Mouse (Mus musculus) layer of hippocampus, adult 18-20 months (tissue): ENCODE measurements around the gene 9330182L06Rik. TPM values are rescaled to one million over a fixed set of nuclear protein-coding genes. Genes with fewer than 3 reads are reported as not detected.

Experiments
- DNase-seq, 2 experiments: peaks; one replicate each; pipeline ENCODE4 v3.0.0; 2022; ENCODE audit warnings: low spot score in 2 of 2
- long read RNA-seq: library from polyadenylated mRNA; stranded (forward); transcript quantifications from one replicate; pipeline ENCODE4 v2.0.0, GENCODE M21; 2021
- total RNA-seq, 2 experiments: library from RNA; stranded (reverse); gene quantifications; 2 replicates each; pipeline ENCODE4 v1.2.3; 2021

The 9330182L06Rik gene
- 10 to 100 TPM; 19.6 to 21.8 TPM for total RNA-seq
- long read RNA-seq, full-length matches to known transcripts: 13 of 50 reads
- long read RNA-seq, partial matches to known transcripts: 0 of 50 reads
- long read RNA-seq, other reads (novel, unspliced or antisense): 37 of 50 reads

- DNase-seq: peak; percentile 56 to 79
Observed at GRCm38 (mm10) chr5:9265586-9266279, at the start of gene 9330182L06Rik. Gene 9330182L06Rik, plus strand, starts transcription at chr5:9266118.

DNA sequence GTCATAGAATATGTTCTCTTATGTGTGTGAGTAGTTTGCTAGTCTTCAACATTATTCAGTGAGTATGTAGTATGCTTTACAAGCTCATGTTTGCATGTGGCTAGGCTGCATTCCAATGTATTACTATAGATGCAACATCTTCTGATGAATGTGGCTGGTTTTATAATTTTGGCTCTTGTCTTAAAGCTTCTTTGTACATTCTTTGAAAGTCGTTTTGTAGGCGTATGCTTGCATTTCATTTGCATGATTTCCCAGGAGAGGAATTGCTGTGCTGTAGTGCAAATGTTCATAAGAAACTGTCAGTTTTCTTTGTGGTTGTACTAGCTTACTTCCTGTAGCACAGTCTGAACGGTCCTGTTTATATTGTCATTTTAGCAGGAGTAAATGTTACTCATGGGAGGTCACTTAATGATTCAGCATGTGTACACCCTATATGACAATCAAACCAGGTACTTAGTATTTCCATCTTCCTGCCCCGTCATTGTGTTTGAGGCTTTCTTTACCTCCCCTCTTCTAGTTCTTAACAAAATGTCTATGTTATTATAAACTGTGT is 38.4 kb upstream of the 9330182L06Rik start:
- DNase-seq: peak in 1 of 2 experiments; percentile 5

GRCm38 (mm10) chr5:9264361-9264760 is 1.6 kb upstream of the 9330182L06Rik start:
- no peak for DNase-seq

DNA sequence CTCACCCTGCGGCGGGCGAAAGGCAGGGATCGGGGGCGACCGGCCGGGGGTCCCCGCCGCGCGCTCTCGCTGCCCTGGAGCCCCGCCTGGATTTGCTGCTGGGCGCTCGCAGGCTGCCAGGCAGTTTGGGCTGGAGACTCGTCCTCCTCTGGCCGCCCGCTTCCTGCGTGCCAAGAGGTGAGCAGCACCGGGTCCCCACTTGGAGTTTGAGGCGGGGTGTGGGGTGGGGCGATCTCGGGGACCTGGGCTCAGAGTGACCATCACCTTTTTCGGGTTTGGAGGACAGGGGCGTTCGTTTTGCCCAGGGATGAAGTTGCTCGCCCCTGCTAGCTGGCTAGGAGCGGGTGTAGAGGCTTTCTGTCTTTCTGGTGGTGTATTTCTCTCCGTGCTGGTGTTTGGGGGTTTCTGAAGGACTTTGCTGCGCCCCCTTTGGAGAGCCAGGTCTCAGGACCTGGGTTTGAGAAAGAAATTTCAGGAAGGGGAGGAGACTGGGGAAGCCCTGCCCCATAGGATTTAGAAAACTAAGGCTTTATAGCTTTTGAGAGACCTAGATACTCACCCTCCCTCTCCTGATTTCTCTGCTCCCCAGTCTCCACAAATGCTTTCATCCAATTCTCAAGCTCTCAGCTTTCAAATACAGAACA is 484 bp downstream of the 9330182L06Rik start:
- DNase-seq: no peak

GRCm38 (mm10) chr5:9269666-9270065 is 3.7 kb downstream of the 9330182L06Rik start:
- no peak for DNase-seq

DNA sequence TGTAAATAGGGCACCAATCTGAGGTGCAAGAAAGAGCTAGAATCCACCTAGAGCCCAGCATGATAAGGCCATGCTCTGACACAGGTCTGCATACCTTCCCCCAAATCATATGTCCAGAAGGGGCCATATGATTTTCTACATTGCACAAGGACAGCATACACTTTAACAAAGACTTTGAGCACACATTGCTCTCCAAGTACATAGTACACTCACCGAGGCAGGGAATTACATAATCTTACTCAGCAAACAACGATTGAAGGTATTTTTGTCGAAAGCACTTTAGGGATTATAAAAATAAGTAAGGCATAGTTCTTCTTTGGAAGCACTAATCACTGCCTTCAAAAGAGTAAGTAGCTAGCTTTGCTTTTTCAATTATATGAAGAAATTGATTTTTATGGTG is 7.1 kb downstream of the 9330182L06Rik start:
- no peak for DNase-seq

- DNase-seq: peak in 1 of 2 experiments; percentile 63
Observed at GRCm38 (mm10) chr5:9295777-9296549, 30.0 kb downstream of the 9330182L06Rik start.

DNA sequence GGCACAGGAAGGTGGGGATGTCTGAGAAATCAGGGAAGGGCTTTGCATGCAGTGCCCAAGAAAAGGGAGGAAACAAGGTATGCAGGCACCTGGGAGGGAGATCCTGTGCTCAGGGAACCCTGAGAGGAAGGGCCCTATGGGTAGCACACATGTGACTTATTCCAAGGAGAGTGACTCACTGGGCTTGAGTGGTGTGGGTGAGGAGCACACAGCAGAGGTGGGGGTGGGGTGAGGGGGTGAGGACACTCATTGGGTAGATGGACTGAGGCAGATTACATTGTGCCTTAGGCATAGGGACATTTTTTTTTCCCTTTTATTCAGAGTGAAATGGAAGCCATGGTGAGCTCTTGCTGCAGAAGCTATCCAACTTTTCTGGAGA is 30.6 kb downstream of the 9330182L06Rik start:
- DNase-seq: no peak

DNA sequence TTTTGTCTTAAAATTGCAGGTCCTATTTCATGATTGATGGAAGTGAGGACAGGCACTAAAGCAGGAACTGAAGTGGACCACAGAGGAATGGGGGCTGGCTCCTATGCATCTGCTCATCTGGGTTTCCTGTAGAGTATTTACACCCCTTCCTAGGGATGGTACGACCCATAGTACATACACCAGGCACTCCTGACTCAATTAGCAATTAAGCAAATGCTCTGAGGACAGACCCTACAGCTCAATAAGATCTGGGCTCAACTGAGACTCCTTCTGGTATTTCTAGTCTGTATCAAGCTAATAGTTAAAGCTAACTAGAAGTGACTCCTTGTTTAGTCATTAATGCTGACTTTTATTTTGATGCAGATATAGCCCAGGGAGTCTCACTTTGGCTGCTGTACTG is 60.9 kb downstream of the 9330182L06Rik start:
- DNase-seq: no peak

DNA sequence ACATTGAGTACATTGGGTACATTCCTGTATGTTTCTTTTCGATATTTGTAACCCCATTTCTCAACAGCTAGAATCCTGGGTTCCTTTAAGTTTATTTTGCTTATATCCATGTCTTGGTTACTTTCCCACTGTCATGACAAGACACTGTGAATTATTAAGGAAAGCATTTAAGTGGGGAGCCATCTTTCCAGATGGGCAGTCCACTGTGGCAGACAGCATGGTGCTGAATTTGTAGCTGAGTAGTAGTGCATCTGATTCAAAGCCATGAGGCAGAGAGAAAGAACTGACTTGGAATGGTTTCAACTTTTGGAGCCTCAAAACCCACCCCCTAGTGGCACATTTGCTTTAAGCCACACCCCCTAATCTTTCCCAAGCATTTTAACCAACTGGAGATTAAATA is 61.6 kb downstream of the 9330182L06Rik start:
- DNase-seq: no peak

DNA sequence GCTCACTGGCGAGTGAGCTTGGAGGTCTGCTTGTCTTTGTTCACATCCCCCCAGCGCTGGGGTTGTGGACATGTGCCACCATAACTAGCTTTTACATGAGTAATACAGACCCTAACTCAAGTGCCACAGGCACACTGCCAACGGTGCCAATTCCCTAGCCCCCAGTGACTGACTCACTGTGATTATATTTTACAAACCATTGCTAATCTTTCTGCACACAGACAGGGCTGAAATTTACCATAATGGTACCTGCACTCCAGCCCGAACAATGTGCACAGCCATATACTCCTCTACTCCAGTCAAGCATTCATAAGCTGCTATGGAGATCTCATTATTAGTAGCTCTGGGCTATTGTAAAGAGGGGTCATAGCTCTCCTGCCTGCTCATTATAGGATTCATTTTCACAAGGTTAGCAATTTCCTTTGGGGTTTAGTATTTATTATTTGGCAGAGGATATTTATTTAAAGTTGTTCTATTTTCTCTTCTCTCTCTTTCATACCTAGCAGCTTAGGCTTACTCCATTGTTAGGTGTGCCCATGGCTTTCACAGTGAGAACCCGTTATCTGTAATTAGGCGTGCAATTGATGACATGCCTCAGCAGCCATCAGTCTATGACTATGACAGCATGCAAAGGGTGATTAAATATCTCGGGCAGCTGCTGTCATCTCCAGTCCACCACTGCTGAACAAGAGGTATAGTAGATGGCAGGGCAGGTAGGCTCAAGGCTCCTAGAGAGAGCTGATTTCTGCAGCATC is 73.0 kb downstream of the 9330182L06Rik start:
- DNase-seq: no peak

DNA sequence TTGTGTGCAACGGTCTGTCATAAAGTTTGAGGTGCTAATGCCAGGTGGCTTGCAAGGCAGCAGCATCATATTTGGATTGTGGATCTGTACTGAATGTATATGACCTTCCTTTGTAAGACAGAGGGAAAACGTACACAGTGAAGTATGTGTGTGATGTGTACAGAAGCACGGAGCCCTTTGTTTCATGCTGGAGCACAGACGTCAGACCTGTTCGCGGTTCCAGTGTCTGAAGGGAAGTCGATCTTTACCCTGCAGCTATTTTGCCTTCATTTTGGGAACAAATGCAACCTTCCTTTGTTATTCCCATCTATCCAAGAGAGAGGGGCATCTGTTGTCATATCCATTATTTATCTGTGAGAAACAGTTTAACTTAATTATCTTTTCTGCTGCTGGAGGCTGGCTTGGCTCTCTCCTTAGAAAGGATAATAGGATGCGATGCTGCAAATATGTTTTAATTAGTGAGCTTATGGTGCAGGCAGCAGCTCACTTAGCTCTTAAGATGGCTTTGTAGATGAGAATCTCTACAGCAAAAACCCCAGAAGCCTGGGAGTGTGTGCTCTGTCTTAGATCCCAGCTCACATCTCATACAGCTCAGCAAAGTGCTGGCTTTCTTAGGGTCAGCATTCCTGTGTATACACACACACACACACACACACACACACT is 73.7 kb downstream of the 9330182L06Rik start:
- DNase-seq: no peak

DNA sequence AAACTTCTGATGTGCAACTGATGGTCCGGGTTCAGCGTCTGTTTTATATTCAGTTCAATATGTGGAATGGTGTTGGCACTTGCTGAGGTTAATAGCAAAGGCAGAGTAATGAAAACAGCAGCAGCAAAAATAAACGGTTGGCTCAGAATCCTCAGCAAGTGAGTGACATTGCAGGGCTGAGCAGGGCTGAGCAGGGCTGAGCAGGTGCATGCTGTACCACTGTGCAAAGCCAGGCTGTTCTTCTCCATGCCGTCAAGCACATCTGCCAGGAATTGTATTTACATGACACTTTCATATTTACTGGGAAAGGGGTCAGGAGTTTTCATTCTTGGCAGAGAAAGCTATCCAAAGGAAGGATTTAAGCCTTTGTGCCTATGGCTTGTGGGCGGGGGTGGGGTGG is 78.7 kb downstream of the 9330182L06Rik start:
- DNase-seq: no peak

DNA sequence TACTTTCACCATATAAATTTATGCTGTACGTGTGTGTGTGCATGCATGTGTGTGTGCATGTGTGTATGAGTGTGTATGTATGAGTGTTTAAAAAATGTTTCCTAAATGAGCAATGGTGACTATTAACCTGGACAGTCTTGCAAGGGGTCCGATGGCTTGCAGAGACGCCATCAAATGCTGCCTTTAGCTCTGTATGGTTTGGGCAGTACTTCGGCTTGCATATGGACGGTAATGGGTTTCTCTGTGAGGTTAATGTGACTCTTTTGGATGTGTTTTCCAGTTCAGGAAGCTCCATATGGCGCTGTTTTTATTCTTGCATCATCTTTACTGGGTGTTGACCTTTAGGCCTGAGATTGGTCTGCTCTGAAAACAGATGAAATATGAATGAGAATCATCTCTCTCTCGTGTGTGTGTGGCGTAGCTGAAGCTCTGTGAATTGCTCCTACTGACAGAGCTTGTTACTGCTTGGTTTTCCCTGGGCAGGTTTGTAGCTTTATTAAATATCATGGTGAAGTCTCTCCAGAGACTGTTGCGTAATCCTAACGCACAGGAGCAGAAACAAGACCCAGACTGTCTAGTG is 79.2 kb downstream of the 9330182L06Rik start:
- DNase-seq: no peak

DNA sequence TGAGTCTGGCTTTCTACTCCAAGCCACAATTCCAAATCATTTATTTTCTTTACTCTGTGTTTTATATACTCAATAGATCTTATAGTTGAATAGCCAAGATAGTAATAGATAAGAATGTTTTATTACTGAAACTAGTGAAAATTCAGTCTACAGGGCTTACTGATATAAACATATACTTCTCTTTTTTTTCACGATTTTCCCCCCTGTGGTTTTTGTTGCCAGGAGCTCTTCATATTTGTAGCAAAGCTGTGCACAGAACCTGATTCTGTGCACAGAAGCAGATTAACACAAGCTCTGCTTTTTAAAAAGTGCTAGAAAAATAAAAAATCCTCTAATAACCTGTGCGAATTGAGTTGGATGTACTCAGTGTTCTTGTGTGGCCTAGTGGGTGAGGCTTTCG is 79.7 kb downstream of the 9330182L06Rik start:
- no peak for DNase-seq

DNA sequence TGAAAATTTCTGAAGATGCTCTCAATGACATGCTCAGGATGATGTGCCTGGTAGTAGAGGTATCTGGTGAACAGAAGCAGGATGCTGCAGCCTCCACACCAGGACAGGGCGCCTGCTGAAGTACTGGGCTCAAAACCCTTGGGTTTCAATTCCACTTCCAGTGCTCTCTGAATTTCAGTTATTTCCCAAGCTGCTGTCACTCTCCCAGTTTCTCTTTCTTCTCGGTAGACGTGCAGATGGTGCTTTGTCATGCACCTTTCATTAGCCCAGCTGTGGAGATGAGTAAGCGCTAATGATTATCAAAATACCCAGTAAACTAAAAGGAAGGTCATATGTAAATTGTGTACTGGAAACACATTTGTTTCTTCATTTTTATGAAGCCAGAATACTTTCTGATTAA is 80.6 kb downstream of the 9330182L06Rik start:
- DNase-seq: no peak

DNA sequence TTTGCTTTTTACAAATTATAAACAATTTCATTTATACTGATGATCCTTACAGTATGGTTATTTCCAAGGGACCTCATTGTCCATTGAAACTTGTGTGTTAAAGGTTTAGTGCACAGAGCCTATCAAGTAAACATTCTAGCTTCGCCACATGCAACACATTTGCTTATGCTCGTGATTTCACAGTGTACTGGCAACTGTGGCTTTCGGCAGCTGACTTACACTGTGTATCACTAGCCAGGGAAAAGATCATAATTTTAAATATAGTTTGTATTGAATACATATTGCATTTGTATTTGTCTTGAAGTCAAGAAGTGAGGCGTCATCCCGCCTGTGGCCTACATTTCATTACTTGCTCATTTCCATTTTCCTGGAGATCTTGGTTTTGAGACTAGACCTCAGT is 86.2 kb downstream of the 9330182L06Rik start:
- DNase-seq: no peak

GRCm38 (mm10) chr5:9352646-9353045 is 86.7 kb downstream of the 9330182L06Rik start:
- DNase-seq: no peak

- no peak for DNase-seq
Observed at GRCm38 (mm10) chr5:9354257-9354656, 88.3 kb downstream of the 9330182L06Rik start.

- DNase-seq: no peak
Observed at GRCm38 (mm10) chr5:9358076-9358475, 92.2 kb downstream of the 9330182L06Rik start.
